Mouse (Mus musculus) yolk sac, embryonic 10.5 days (tissue): ENCODE data around the gene Szrd1.
"Not testable (repeated sequence)": the region's sequence is repeated elsewhere in the genome, so short reads cannot be mapped to it uniquely, and the experiment has no call there.

Experiments used
- DNase-seq: peaks from one replicate; pipeline ENCODE4 v3.0.0-alpha.2; 2017; ENCODE audit warnings: low spot score

Gene Szrd1

DNA sequence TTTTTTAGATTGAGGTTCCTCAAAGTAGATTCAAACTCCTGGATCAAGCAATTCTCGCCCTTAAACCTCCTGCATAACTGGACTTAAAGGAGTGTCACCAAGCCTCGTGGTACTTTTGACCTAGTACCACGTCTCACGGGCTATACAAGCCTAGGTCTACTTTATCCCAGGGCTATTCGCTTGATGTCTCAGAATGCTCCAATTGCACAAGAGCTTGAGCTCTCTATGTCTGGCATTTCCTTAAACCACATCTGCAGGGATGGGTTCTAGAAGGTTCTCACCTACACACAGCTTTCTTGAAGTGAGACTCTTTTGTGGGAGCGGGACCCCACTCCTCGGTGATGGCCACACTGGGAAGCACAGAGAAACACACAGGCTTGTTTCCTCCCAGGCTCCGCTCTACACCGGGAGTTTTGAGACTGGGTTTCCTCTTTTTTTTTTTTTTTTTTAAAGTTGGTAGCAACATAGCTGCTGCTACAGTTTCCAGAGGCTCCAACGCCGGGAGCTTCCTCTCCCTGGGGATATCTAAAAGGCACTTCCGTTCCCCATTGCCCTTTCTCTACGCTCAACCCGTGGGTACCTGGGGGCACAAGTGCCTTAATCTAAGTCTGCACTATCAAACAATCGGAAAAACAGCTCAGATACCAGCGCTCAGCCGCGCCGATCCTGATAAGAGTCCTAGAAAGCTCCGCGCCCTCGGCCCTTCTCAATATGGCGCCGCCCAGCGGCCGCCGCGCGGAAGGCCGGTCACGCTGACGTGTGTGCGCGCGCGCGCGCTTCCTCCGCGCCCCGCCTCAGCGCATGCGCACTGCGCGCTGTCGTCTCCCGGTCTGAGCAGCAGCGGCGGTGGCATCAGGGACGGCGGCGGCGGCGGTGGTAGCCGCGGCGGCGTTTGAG lies 7.8 kb upstream of the Szrd1 start, which contains the start of gene Fbxo42:
Fbxo42 (plus strand) TSS at position 802 of the 897 bp plus-strand sequence.
- DNase-seq: peak; percentile 92

DNA sequence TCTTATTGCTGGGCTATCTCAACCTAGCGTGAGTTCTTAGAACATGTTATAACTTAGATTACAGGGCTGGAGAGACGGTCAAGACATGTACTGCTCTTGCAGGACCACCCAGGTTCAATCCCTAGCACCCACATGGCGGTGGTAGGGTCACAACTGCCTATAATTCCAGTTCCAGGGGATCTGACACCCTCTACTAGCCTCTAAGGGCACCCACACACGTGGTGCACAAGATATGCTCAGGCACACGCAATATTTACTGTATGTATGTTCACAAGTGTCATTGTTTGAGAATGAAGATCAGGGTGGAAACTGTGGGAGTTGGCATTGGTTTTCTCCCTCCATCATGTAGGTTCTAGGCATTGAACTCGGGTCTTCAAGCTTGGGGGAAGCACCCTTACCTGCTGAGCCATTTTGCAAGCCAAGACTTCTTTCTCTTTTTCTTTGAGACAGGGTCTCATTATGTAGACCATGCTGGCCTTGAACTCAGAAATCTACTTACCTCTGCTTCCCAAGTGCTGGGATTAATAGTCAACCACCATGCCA lies 7.0 kb upstream of the Szrd1 start:
- DNase-seq: no peak

DNA sequence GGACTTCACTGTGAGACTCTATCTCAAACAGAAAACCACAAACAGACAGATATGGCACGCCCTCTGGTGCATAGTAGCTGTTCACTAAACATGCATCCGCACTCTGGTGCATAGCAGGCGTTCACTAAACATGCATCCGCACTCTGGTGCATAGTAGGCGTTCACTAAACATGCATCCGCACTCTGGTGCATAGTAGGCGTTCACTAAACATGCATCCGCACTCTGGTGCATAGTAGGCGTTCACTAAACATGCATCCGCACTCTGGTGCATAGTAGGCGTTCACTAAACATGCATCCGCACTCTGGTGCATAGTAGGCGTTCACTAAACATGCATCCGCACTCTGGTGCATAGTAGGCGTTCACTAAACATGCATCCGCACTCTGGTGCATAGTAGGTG lies 5.5 kb upstream of the Szrd1 start:
- DNase-seq: not testable (repeated sequence)

DNA sequence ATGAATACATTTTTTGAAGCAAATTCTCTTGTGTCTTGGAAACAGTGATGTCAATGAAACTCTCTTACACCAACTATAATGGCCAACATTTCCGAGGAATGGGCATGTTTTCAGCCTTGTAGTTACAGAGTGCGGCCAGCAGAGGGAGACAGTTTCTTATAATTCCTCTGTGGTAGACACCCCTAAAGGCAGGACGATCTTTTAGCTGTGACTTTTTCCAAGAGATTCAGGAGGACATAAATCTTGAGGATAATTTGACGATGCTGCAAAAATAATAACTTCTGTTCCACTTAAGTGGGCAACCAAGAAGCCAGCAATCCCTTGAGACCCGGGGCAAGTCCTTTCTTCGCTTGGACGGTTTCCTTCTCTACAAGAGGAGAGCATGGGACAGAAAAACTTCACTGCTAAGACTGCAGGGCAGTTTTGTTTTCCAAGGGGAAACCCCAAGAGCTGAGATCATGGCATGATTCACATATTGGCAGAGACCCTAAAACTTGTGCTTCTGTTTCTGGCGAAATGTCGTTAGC lies 2.8 kb upstream of the Szrd1 start:
- peak; percentile 65 for DNase-seq

DNA sequence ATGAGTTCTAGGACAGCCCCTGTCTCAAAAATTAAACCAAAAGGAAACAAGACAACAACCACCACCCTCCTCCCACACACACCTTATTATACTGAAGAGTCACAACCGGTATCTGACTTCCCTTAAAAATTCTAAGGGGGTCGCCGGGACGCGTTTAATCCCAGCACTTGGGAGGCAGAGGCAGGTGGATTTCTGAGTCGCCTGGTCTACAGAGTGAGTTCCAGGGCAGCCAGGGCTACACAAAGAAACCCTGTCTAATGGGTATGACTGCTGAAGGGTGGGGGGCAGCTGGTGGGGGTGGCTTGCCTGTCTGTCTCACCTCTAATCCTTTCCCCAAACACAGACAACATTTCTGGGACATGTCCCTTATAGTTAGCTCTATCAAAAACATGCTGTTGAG lies 1.4 kb upstream of the Szrd1 start:
- no peak for DNase-seq

DNA sequence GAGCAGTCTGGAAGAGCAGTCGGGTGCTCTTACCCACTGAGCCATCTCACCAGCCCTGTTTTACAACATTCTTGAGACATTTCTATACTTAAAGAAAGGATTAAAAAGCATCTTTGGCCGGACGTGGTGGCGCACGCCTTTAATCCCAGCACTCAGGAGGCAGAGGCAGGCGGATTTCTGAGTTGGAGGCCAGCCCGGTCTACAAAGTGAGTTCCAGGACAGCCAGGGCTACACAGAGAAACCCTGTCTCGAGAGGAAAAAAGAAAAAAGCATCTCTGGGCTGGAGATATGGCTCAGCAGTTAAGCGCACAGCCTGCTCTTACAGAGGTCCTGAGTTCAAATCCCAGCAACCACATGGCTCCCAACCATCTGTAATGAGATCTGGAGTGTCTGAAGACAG lies 779 bp upstream of the Szrd1 start:
- DNase-seq: not testable (repeated sequence)

DNA sequence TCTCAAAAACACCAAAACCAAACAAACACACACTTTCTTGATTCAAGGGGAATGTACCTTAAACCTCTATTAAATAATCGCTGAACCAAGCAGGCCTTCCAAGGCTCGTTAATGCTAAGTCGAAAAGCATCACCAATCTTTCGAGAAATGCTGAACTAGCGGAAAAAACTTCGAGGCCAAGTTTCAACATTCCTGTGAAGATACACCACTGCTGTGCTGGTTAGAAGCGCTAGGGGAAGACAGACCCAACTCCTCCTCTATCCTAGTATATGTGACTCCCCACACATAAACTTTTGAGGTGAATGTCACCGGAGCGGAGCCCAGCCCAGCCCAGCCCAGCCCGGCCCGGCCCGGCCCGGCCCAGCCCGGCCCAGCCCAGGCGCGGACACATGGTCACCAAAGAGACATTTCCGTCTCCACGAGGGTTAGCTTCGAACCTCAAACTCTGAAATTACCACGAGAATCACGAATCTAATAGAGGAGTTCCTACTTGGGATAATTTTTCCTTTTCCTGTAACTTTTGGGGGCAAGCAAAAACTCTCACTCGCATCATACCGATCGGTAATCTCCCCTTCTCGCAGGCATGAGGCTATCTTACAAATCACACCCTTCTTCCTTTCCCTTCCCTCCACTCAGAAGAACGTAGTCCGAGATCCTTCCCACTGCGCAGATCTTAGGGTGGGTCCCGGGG lies 1.0 kb downstream of the Szrd1 start:
- DNase-seq: peak; percentile 77

DNA sequence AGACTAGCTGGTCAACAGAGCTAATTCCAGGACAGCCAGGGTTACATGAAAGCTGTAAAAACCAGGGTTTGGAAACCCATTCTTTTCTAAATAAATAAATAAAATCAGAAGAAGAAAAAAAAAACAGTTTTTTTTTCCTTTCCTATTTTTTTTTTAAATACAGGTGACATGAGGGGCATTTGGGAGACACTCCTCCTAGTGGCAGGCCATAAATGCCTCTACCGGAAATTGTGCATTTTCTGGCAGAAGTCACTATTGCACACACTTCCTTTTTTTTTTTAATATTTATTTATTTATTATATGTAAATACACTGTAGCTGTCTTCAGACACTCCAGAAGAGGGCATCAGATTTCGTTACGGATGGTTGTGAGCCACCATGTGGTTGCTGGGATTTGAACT lies 1.8 kb downstream of the Szrd1 start:
- not testable (repeated sequence) for DNase-seq

DNA sequence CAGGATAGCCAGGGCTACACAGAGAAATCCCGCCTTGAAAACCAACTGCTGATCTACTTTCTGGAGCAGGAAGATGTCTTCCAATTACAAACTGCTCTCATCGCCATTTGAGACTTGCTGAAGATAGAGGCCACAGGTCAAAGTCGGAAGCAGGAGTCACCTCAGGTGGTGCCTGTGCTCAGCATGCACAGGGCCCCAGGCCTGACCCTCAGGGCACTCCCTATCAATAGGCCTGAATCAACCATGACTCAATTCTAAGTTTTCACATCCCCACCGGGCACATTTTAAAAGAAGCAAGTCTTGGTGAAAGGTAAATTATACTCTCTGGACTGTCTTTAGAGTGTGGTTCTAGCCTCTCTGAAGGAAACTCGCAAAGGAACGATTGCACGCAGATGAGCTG lies 3.4 kb downstream of the Szrd1 start:
- DNase-seq: no peak

DNA sequence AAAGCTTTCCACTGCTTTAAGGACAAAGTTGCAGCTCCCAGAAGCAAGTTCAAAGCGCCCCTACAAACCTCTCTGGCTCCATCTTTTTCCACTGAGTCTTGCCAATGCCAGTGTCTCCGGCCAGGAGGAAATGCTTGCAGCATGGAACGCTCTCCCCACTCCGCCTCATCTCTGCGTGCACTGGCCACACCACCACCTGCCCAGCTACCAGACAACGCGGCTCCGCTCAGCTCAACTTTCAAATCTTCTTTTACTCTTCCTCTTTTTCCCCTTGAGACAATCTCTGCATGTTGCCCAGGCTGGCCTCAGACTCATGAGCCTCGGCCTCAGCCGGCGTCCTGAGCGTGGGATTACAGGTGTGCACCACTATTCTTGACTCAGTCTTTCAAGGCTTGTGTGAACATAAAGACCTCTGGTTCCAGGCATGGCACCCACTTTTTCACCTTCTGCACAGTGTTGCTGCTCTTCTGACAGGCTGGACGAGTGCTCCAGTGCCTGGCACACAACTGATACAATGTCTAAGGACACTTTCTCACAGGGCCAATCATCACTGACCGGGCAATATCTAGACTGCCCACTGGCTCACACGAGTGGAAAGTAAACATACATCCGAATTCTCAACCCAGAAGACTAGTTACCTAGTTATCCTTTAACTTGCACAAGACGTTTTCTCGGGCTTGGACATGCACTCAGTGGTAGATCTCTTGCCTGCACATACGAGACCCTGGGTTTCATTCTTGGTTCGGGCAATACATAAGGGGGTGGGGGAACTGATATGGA lies 4.6 kb downstream of the Szrd1 start:
- DNase-seq: peak; percentile 44

DNA sequence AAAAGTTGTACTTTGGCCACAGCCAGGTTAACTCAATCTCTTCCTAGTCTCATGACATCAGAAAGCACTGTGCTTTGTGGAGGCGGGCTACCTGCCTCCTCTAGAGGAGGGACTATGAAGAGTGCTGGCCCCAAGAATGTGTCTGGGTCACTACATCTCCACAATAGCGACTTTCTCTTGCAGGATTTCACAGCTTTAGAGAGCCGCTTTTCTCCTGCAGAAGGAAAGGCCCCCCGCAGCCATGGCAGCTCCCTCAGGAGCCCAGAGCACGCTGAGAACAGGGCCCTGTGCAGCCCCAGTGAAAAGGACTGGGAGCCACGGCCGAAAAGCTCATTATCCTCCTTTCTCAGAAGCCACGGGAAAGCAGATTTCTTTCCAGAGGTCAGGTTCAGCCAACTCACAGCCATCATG lies 5.5 kb downstream of the Szrd1 start:
- DNase-seq: peak; percentile 50

DNA sequence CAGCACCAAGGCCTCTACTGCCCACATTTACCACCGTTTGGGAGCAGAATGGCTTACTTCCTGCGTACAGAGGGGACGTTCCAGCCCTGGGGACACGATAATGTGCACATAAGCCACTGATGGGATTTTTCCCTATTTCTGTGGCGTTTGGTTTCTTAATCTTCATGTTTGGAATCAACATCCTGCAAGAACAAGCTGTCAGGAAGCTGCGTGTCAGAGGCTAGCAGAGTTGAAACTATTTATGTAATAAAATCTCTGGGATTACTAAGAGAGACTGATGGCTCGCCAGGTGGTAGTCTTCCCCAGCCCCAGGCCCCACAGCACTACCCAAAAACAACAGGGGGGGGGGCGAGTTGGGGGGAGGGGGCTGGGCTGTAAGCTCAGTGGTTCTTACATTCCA lies 6.3 kb downstream of the Szrd1 start:
- no peak for DNase-seq

DNA sequence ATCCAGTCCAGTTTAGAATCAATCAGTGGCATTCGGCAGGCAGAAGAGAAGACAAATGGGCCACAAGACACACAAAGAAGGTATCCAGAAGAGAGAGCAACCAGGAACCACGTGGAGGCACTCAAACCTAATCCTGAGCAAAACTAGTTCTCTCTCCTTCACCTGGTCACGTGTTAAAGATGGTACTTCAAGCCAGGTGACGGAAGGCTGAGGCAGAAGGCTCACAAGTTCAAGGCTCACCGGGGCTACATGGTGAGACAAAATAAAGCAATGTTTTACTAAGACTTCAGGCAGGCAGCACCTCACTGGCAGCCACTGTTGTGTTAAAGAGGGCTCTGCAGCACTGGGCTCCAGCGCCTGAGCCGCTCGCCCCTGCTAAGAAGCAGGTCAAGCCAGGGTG lies 7.4 kb downstream of the Szrd1 start:
- peak; percentile 61 for DNase-seq

DNA sequence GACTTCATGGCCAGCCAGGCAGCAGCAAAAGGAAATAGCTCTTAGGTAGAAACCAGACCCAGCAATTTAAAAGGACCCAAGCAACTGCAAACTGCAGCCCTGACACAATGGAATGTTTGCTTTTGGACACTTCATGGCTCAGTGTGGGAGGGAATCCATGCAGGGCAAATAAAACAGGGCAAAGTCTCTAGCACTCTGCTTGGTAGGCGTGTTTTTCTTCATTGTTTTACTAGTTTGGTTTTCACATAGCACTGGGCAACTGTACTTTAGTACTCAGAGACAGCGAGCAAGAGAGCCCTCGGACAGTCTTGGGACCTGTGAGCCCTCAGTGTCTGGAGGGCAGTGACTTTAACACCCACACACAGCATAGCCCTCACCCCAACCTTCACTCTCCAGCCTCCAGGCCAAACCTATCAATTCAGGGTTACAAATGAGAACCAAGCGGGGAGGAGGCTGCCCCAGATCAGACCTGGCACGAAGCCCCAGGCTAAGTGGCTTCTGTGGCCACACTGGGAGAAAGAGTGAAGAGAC lies 8.0 kb downstream of the Szrd1 start:
- peak; percentile 86 for DNase-seq

DNA sequence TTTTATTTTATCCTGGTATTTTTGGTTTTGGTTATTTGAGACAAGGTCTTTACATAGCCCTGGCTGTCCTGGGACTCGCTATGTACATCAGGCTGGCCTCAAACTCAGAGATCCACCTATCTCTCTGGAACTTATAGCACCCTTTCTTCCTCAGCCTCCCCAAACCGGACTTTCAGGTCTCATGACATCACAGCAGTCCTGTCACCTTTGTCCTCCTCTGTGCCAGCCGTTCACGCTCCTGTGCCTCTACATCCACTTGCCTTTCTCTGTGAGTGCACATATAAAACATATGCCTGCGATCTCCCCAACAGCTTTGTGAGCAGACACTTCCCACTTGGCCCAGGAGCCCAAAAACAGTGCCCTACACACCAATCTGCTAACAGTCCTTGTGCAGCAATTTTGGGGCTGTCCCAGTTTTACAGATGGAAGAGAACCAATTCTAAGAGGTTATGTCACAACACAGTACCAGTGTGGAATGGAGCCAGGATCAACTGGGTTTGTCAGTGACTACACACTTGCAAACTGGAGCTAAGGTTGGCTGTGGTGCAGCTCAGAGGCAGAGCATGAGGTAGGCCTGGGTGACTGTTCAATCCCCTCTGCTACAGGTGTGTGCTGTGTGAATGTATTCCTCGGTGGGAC lies 8.8 kb downstream of the Szrd1 start:
- DNase-seq: no peak

DNA sequence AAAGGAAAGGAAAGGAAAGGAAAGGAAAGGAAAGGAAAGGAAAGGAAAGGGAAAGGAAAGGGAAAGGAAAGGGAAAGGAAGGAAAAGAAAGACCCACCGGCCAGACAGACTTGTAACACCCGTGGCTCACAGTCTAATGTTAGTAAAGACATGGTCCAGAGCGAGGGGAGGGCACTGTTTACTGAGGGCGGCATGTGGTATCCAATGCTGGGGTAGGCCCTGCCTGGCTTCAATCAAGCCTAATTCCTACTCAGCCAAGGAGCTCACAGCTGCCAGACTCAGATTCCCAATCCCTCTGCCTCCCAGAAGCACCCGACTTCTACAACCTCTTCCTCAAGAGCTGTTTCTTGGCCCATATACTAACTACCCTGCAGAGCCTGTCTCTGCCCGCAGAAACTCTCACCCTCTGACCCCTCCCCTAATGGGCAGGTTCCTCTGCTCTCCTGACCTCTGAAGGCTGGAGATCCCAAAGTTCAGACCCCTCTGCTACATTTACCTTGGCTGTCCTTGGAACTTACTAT lies 10.3 kb downstream of the Szrd1 start:
- DNase-seq: peak; percentile 71

DNA sequence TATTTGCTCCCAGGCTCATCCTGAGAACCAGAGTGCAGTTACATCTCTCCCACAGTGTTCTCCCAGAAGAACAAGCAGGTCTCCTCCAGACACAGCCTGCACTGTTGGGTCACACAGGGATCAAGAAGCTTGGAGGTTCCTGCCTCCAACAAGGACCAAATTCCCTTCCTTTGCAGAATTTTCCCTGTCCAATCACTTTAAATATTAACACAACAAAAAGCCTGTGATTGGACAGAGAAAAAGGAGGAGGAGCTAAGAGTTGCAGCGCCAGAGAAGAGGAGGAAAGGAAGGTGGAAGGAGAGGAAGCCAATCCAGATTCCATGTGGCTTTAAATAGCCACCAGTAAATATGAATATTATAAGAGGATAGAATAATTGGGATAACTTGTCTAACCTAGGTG lies 16.5 kb downstream of the Szrd1 start:
- no peak for DNase-seq

DNA sequence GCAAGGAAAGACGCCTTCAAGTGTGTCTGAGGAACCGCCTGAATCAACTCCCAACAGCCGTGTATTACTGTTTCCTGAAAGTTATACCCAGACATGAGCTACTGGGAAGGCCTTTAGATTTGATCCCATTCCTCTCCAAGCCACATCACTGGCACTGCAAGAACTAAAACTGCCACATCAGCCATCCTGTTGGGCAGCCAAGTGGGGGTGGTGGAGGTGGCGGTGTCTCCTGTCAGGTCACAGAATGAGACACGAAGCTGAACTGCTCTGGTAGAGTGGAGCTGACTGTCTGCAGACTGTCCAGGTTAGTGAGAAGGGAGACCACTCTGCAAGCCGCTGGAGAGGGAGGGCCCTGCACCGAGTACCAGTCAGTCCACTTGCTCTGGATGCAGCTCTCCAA lies 16.9 kb downstream of the Szrd1 start:
- no peak for DNase-seq

DNA sequence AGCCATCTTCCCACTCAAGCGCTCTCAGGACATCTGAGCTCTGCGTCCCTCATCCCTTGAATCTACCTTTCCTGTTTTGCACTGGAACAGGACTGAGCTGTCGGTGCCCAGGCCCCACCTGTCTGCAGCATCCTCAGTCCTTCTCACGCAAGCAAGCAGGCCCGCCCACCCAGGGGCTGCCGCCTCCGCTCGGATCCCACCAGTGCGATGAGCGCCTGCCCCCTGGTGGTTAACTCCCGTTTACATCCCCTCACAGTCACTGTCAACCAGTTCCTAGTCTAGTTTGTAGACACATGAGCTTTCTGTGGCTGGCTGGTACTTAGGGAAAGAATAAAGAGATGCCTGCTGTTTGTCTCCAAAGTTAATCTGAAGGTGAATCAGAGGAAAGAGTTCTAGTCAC lies 18.9 kb downstream of the Szrd1 start:
- peak; percentile 57 for DNase-seq

DNA sequence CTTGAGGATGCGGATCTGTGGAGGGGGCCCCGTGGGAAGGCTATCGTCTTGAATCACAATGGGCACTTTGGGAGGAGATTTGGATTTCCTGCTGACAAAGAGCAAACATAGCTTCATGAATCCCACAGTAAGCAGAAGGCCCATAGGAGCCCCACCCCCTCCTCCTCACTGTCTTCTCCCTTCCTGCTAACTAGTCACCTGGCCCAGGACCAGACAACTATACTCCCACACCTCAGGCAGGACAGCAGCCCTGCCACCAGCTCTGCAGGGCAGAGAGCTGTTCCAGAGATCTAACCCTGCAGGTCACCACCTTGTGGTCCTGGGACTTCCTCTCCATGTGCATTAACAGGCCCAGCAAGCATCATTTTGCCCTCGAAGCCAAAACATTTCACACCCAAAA lies 20.9 kb downstream of the Szrd1 start:
- no peak for DNase-seq

DNA sequence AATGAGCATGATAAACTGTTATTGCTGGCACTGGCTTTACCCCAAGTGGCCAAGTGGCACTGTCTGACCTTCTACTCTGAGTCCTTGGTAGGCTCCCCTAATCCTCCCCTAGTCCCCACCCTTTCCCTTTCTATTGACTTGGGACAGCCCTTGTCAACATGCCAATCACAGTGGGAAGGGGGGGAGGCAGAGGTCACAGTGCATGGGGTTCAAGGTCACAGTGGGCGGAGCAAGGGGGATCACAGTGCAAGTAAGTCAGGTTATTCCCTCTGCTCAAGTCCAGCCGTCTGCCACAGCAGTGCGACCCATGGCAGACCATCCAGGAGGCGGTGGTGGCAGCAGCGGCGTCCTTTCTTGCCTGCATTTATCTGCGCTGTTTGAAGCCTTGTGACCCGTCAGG lies 24.2 kb downstream of the Szrd1 start:
- peak; percentile 55 for DNase-seq
